Mouse (Mus musculus) stomach, embryonic 14.5 days (tissue): ENCODE data around the gene Pced1a. TPM values are rescaled to one million over a fixed set of nuclear protein-coding genes. Genes with fewer than 3 reads are reported as not detected.
"Not testable (repeated sequence)": the region's sequence is repeated elsewhere in the genome, so short reads cannot be mapped to it uniquely, and the experiment has no call there.

Experiments
- ATAC-seq: fragments of 200-750 bp; cut with Nextera tagmentation; 2 replicates; pipeline ENCODE4 v1.8.0; 2017; ENCODE audit warnings: low read depth, moderate TSS enrichment; ENCODE audit not compliant: insufficient number of reproducible peaks, insufficient read depth, low FRiP score
- H3K27ac ChIP-seq: fragments of 300-500 bp; sonication (generic); 2 replicates; pipeline ENCODE4 v1.5.1; 2014; ENCODE audit warnings: mild to moderate bottlenecking, low read length, moderate library complexity, mixed read lengths
- H3K27me3 ChIP-seq: fragments of 300-500 bp; sonication (generic); 2 replicates; pipeline ENCODE4 v1.6.1; 2014; ENCODE audit warnings: low read length, control low read depth, mixed read lengths; ENCODE audit not compliant: control insufficient read depth, insufficient read depth
- H3K36me3 ChIP-seq: fragments of 300-500 bp; sonication (generic); 2 replicates; pipeline ENCODE4 v1.6.1; 2014; ENCODE audit warnings: mild to moderate bottlenecking, control low read depth, low read length, moderate library complexity, mixed read lengths; ENCODE audit not compliant: control insufficient read depth, insufficient read depth
- H3K4me1 ChIP-seq: fragments of 300-500 bp; sonication (generic); 2 replicates; pipeline ENCODE4 v1.6.1; 2014; ENCODE audit warnings: low read length, control low read depth, mixed read lengths; ENCODE audit not compliant: control insufficient read depth, insufficient read depth
- H3K4me2 ChIP-seq: fragments of 300-500 bp; sonication (generic); replicated peaks from 2 replicates; pipeline ENCODE4 v1.6.1; 2014; ENCODE audit warnings: low read depth, low read length, control low read depth
- H3K4me3 ChIP-seq: fragments of 300-500 bp; sonication (generic); 2 replicates; pipeline ENCODE4 v1.5.1; 2014; ENCODE audit warnings: low read depth, low read length, control low read depth
- H3K9ac ChIP-seq: fragments of 300-500 bp; sonication (generic); replicated peaks from 2 replicates; pipeline ENCODE4 v1.6.1; 2014; ENCODE audit warnings: low read depth, mild to moderate bottlenecking, control low read depth, low read length, moderate library complexity, mixed read lengths
- H3K9me3 ChIP-seq: fragments of 300-500 bp; sonication (generic); 2 replicates; pipeline ENCODE4 v1.6.1; 2016; ENCODE audit warnings: low read depth, low read length, control low read depth; ENCODE audit not compliant: control insufficient read depth
- WGBS: fragments of 180-500 bp; shearing (Covaris S2); extraction: QIAGEN DNeasy Blood & Tissue Kit; methylation state at CpG from one replicate; pipeline ENCODE4 v1.1.7; 2014; 5-methylcytosine and 5-hydroxymethylcytosine counted together
- polyA plus RNA-seq: library from polyadenylated mRNA; unstranded; fragments of >200 nt; fragmentation: Nextera tagmentation; extraction: Ambion mirVana; gene quantifications from 2 replicates; pipeline ENCODE4 v1.2.1, GENCODE M21; 2014

Pced1a gene
- polyA plus RNA-seq, 1 experiment from 2014 or later: 12.4 TPM

GRCm38 (mm10) chr2:130390993-130391625, 33.4 kb downstream of the Pced1a start:
- Histone ChIP-seq H3K27ac (no peak overlapping the region), H3K9me3 (no peaks in the 10 kb centered on the region), H3K4me1 (no peaks in the 10 kb centered on the region; the same call in 1 of the 2 replicates), H3K36me3 (no peaks in the 10 kb centered on the region; the same call in 1 of the 2 replicates), H3K4me3 (no peak overlapping the region), H3K4me2 (no peak overlapping the region), H3K9ac (no peak overlapping the region), H3K27me3 (no peaks in the 10 kb centered on the region)
- WGBS: 77% methylated on average over 11 of the region's 11 CpGs
- ATAC-seq: no peak

DNA sequence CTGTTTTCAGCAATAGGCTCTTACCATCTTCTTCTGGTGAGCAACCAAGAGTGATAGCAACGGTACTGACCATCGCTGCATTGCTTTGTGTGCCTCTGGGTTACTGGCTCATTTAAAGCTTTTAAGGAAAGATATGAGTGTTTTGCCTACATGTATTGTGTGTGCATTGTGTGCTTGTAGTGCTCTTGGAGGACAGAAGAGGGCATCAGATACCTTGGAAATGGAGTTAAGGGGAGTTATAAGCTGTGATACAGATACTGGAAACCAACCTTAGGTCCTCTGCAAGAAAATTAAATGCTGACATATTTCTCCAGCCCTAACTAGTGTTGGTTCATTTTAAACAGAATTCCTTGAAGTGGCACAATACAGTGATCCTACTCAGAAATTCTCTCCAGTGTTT, 35.7 kb downstream of the Pced1a start:
- no peaks in the 10 kb centered on the region for H3K4me1 ChIP-seq
- WGBS: 81% methylated on average over 2 of the region's 2 CpGs
- no peaks in the 10 kb centered on the region for H3K9me3 ChIP-seq
- ATAC-seq: no peak
- no peak overlapping the region for H3K4me3 ChIP-seq
- no peaks in the 10 kb centered on the region for H3K27me3 ChIP-seq
- no peak overlapping the region for H3K9ac ChIP-seq
- no peak overlapping the region for H3K27ac ChIP-seq
- H3K36me3 ChIP-seq: no peaks in the 10 kb centered on the region; the same call in 1 of the 2 replicates
- no peak overlapping the region for H3K4me2 ChIP-seq

GRCm38 (mm10) chr2:130386212-130386611, 38.3 kb downstream of the Pced1a start:
- Histone ChIP-seq H3K4me2 (no peak overlapping the region), H3K27me3 (no peaks in the 10 kb centered on the region), H3K36me3 (no peaks in the 10 kb centered on the region; the same call in 1 of the 2 replicates), H3K4me3 (no peak overlapping the region), H3K9me3 (no peaks in the 10 kb centered on the region), H3K4me1 (no peaks in the 10 kb centered on the region), H3K9ac (no peak overlapping the region), H3K27ac (no peak overlapping the region)
- WGBS: 68% methylated on average over 1 of the region's 1 CpGs
- ATAC-seq: no peak

DNA sequence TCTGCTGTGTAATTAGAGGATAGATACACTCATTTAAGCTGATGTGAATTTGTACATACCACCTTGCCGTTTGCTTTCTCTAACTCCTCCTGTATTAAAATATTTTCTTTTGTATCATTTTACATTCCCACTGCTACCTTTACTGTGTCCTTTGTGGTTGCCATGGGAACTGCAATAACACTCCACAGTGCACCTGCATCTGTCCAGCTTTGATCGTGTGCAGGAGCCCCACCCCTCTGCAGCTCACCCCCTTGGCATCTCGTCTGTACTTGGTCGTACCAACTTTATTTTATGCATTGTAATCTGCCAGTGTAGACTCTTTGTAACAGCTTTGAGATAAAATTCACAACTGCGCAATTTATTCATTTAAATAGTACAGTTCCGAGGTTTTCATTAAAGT, 40.6 kb downstream of the Pced1a start:
- Histone ChIP-seq H3K4me1 (no peaks in the 10 kb centered on the region), H3K36me3 (no peaks in the 10 kb centered on the region), H3K9ac (no peak overlapping the region), H3K4me2 (no peak overlapping the region), H3K4me3 (no peak overlapping the region), H3K27me3 (no peaks in the 10 kb centered on the region), H3K27ac (no peak overlapping the region), H3K9me3 (no peaks in the 10 kb centered on the region)
- 65% methylated on average over 6 of the region's 6 CpGs for WGBS
- ATAC-seq: no peak

DNA sequence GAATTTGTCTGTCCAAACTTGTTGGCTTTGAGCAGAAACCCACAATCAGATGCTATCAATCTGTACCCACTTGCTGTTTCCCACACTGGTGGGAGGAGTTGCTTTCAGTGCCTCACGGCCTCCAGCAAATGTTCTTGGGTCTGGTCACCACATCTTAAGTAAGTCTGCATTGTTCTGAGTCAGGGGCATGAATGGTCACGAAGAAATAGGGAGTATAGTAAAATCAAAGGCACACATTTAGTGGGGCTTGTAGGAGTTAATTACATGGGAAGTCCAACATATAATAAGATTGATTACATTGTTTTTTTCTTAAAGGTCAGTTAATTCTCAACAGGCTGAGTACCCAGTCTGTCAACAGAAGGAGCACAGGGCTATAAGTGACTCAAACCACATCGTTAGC, 41.3 kb downstream of the Pced1a start:
- 56% methylated on average over 3 of the region's 3 CpGs for WGBS
- Histone ChIP-seq H3K4me3 (no peak overlapping the region), H3K27ac (no peak overlapping the region), H3K4me1 (no peaks in the 10 kb centered on the region), H3K9ac (no peak overlapping the region), H3K27me3 (no peaks in the 10 kb centered on the region), H3K36me3 (no peaks in the 10 kb centered on the region), H3K9me3 (no peaks in the 10 kb centered on the region), H3K4me2 (no peak overlapping the region)
- no peak for ATAC-seq

DNA sequence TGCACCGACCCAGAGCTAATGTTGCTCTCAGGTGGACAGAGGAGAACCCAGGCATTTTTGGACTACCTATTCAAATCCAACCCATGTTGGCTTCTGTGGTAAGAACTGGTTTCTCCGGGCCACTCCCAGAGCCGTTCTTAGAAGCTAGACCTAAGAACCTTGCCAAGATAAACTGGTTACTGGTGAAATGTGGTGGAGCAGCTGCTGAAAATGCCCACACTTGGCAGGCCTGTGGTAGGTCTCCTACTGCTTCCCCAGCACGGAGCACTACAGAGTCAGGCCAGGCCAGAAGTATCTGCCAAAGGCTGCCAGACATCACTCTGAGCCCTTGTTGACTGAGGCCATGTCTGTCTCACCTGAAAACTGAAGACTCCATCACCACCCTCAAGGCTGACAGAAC, 49.5 kb downstream of the Pced1a start:
- no peaks in the 10 kb centered on the region for H3K27me3 ChIP-seq
- no peak for ATAC-seq
- H3K27ac ChIP-seq: no peak overlapping the region
- H3K4me2 ChIP-seq: no peak overlapping the region
- no peaks in the 10 kb centered on the region for H3K9me3 ChIP-seq
- H3K36me3 ChIP-seq: no peaks in the 10 kb centered on the region
- no peaks in the 10 kb centered on the region for H3K4me1 ChIP-seq
- WGBS: 81% methylated on average over 4 of the region's 4 CpGs
- H3K4me3 ChIP-seq: no peak overlapping the region
- H3K9ac ChIP-seq: no peak overlapping the region

DNA sequence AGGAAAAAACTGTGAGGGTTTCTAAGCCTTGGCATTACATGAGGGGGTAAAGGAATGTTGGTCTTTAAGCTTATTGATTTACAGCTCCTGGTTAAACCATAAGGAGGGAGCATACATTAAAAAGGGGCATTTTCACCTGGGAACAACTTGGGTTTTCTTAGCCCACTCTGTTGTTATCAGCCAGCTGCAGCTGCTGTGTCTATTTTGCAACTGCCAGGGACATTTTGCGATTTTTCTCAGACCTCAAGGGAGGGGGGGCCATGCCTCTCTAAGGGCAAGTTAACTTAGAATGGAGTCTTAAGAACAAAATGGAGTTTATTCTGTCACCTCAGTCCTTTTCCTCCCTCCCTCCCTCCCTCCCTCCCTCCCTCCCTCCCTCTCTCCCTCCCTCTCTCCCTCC, 51.5 kb downstream of the Pced1a start:
- not testable (repeated sequence) for H3K4me3 ChIP-seq, H3K4me1 ChIP-seq, H3K9me3 ChIP-seq, H3K9ac ChIP-seq, ATAC-seq, H3K36me3 ChIP-seq, H3K4me2 ChIP-seq, H3K27ac ChIP-seq, H3K27me3 ChIP-seq
- 27% methylated on average over 1 of the region's 1 CpGs for WGBS

GRCm38 (mm10) chr2:130367386-130367785, 57.1 kb downstream of the Pced1a start:
- H3K9me3 ChIP-seq: no peaks in the 10 kb centered on the region
- no peak overlapping the region for H3K4me2 ChIP-seq
- ATAC-seq: no peak
- H3K9ac ChIP-seq: no peak overlapping the region
- no peak overlapping the region for H3K27ac ChIP-seq
- H3K4me3 ChIP-seq: no peak overlapping the region
- 53% methylated on average over 4 of the region's 4 CpGs for whole genome bisulfite sequencing
- H3K4me1 ChIP-seq: no peaks in the 10 kb centered on the region
- no peaks in the 10 kb centered on the region for H3K36me3 ChIP-seq
- 0 out of 2 replicates have a peak, but pooled peaks cover under 1% of the 10 kb centered on the region for H3K27me3 ChIP-seq
